Mouse (Mus musculus) stomach, postnatal 0 days (tissue): ENCODE results near the gene Cyp2d10.

Source experiments
- CTCF ChIP-seq: IDR thresholded peaks from 2 replicates; pipeline ENCODE4 v1.5.1; 2016; ENCODE audit warnings: antibody characterized with exemption, low read depth, mild to moderate bottlenecking, moderate library complexity
- EP300 ChIP-seq: optimal IDR thresholded peaks from 2 replicates; pipeline ENCODE3; 2016; ENCODE audit warnings: antibody characterized with exemption

DNA sequence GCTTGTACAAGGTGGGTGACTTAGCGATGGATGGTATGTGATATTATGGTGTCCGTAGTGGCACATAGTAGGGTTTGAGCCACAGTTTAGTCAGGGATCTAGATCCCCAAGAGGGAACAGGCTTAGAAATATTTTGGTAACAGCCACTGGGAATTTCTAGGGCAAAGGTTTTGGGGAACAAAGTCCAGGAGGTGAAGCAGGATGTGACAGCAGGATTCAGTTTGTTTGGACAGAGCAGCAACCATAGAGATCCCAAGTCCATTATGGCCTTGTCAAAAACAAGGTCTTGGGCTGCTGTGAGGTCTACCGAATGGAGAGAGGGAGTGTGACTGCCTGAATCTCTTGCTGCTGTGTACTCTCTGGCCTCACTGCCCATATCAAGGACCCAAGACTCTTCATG is 36.7 kb upstream of the Cyp2d10 start:
- TF ChIP-seq CTCF (no peak), EP300 (no peak)
